Mouse (Mus musculus): ENCODE data around the gene Miga1.

DNA sequence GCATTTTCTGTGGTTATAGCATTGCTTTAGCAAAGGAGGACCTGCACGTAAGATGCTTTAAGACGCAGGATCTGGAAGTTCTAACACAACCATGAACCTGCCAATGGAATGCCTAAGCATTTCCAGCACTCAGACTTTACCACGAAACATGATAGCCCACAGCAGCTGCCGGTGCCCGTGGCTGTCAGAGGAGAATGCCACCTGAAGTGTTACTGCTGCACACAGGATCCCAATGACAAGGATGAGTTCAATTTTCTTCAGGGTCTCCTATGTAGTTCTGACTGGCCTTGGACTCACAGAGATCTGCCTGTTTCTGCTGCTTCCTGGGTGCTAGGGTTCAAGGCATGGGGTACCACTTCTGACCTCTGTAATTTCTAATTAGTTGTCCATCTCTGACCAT lies 55.4 kb downstream of the Miga1 start:
- TF ChIP-seq CTCF (IDR thresholded peaks at IDR 0.05; ENCODE audit: low read depth, low read length) (no peak), POLR2A (IDR thresholded peaks at IDR 0.05; ENCODE audit: extremely low read depth, insufficient read depth, low read length) (no peak)
